Comparison of ENCODE assay signal across 9 mouse cellular contexts in genomic region chr1:22805025-22805725, GRCm38 (mm10). TPM values are rescaled to one million over a fixed set of nuclear protein-coding genes. Genes with fewer than 3 reads are reported as not detected.
DNase-seq lines count a peak whose midpoint lies in the region; ATAC-seq and TF ChIP-seq lines count a peak whose summit lies in the region.
"Had no signal": no experiment of that assay in that cellular context is flagged by ENCODE, and none has a peak within 500 bp of the region (broad histone marks: within the 10 kb centered on the region; RNA-seq: fewer than 3 reads in every experiment).

No protein-coding gene starts in this region.

- no peak for TF ChIP-seq EP300 in heart, postnatal 0 days (IDR thresholded peaks at IDR 0.05; ENCODE audit: low read depth)

- no peaks in the 10 kb centered on the region for H3K36me3 ChIP-seq in heart, postnatal 0 days (replicated peaks; ENCODE audit: control insufficient read depth, insufficient read depth, low read length)
- no peaks in the 10 kb centered on the region for H3K36me3 ChIP-seq in limb, embryonic 14.5 days (ENCODE audit: control insufficient read depth, insufficient read depth, low read length)

- H3K9me3 ChIP-seq in heart, postnatal 0 days (replicated peaks; ENCODE audit: control insufficient read depth, low read length) = no peaks in the 10 kb centered on the region
- H3K9me3 ChIP-seq in limb, embryonic 14.5 days (ENCODE audit: control insufficient read depth, low read length) = no peaks in the 10 kb centered on the region

- H3K4me3 ChIP-seq in heart, postnatal 0 days (ENCODE audit: low read depth, low read length) = peak overlapping the region; percentile 65
- H3K4me3 ChIP-seq in limb, embryonic 14.5 days (replicated peaks; ENCODE audit: low read length) = peak overlapping the region; percentile 66

- H3K27ac ChIP-seq in heart, postnatal 0 days (ENCODE audit: low read depth) = no peak overlapping the region
- no peak overlapping the region for H3K27ac ChIP-seq in limb, embryonic 14.5 days (replicated peaks; ENCODE audit: low read depth, low read length)

- DNase-seq in heart, adult 18-20 months = peak; percentile 1 to 5
- no peak for DNase-seq in heart, postnatal 36 days
- DNase-seq in urinary bladder, adult 2 months (ENCODE audit: low spot score) = peak; percentile 20
- no peak for DNase-seq in urinary bladder, postnatal 14 days (ENCODE audit: low spot score)
- no peak for DNase-seq in heart, postnatal 0 days (ENCODE audit: low spot score)
- DNase-seq in limb, embryonic 14.5 days (ENCODE audit: low spot score) = no peak
- DNase-seq in right cerebral cortex, postnatal 10 days (ENCODE audit: low spot score in 2 of 2) = peak; percentile 52 to 55
- DNase-seq in thymus, postnatal 10 days (ENCODE audit: low spot score in 2 of 2) = no peak

- intact Hi-C loops in heart, postnatal 36 days (cut with DNase I) = no loop called here

- peaks cover 10% of the 10 kb centered on the region for H3K4me1 ChIP-seq in heart, postnatal 0 days (ENCODE audit: control insufficient read depth, insufficient read depth)
- peaks cover 3% of the 10 kb centered on the region; the same call in 1 of the 2 replicates for H3K4me1 ChIP-seq in limb, embryonic 14.5 days (ENCODE audit: control insufficient read depth, insufficient read depth, low read length)

- H3K9ac ChIP-seq in heart, postnatal 0 days (replicated peaks; ENCODE audit: low read depth, low read length) = peak overlapping the region; percentile 50
- peak overlapping the region; percentile 82 for H3K9ac ChIP-seq in limb, embryonic 14.5 days (ENCODE audit: low read depth, low read length, severe bottlenecking)

- TF ChIP-seq CTCF in heart, postnatal 0 days (IDR thresholded peaks at IDR 0.05; ENCODE audit: low read depth) = no peak

- 8% methylated on average over 15 of the region's 15 CpGs for WGBS in heart, postnatal 0 days
- WGBS in limb, embryonic 14.5 days = 8% methylated on average over 15 of the region's 15 CpGs

- no peak for TF ChIP-seq POLR2A in limb, embryonic 14.5 days (IDR thresholded peaks at IDR 0.05; ENCODE audit: borderline replicate concordance, extremely low read depth, insufficient read depth, insufficient read length)

- H3K4me2 ChIP-seq in heart, postnatal 0 days (ENCODE audit: low read depth, low read length) = peak overlapping the region; percentile 97
- H3K4me2 ChIP-seq in limb, embryonic 14.5 days (replicated peaks; ENCODE audit: low read depth, low read length, severe bottlenecking) = peak overlapping the region; percentile 93

- ATAC-seq in heart, postnatal 0 days (ENCODE audit: insufficient read depth, low read depth) = peak; percentile 47; the same call in 1 of the 2 replicates
- ATAC-seq in limb, embryonic 14.5 days (ENCODE audit: low FRiP score, low read depth) = no peak; the same call in none of the 2 replicates

- peaks cover 28% of the 10 kb centered on the region for H3K27me3 ChIP-seq in heart, postnatal 0 days (ENCODE audit: control insufficient read depth, insufficient read depth, low read length)
- H3K27me3 ChIP-seq in limb, embryonic 14.5 days (ENCODE audit: control insufficient read depth, insufficient read depth, low read length) = peaks cover 10% of the 10 kb centered on the region; the same call in 1 of the 2 replicates

RNA-seq across cellular contexts. Expression of gene Rims1, which starts 0.6 kb away (rescaled TPM):
- under 1 TPM; 0.35 to 0.39 TPM for total RNA-seq in heart, adult 18-20 months (2021)
- under 1 TPM; 0.33 to 0.42 TPM for total RNA-seq in heart, postnatal 36 days (2021)
- polyA plus RNA-seq in urinary bladder, adult 2 months (2012; rRNA removed) = 44.8 and 64.7 TPM in 2 replicates
- total RNA-seq in heart, postnatal 0 days (2014; rRNA removed; ENCODE audit: low replicate concordance) = 1.7 and 2.6 TPM in 2 replicates
- polyA plus RNA-seq in heart, postnatal 0 days (2015; fragmentation: Nextera tagmentation; extraction: Ambion mirVana) = 0.59 and 0.62 TPM in 2 replicates
- polyA plus RNA-seq in limb, embryonic 14.5 days (2012; rRNA removed) = 1.4 TPM in 2 replicates
- polyA plus RNA-seq in limb, embryonic 14.5 days (2014; fragmentation: Nextera tagmentation; extraction: Ambion mirVana) = 1.5 and 1.8 TPM in 2 replicates
- total RNA-seq: common myeloid progenitor, adult 5-6 weeks had no signal

Comparison
In these comparisons a context has a peak if more than half of its experiments do, and no peak if none do; other contexts are left out.
1. DNase-seq: peak in heart, adult 18-20 months (2 of 2), urinary bladder, adult 2 months (single experiment) and right cerebral cortex, postnatal 10 days (2 of 2); none in heart, postnatal 36 days (0 of 2), urinary bladder, postnatal 14 days (single experiment), heart, postnatal 0 days (single experiment), limb, embryonic 14.5 days (single experiment) and thymus, postnatal 10 days (0 of 2).